Mouse (Mus musculus): Measurements from ENCODE around the gene Barhl2. TPM values are rescaled to one million over a fixed set of nuclear protein-coding genes. Genes with fewer than 3 reads are reported as not detected.

Barhl2 gene
- polyA plus RNA-seq (2015; fragmentation: Nextera tagmentation; extraction: Ambion mirVana), result not detected in 2 replicates

- Histone ChIP-seq H3K4me3 (peak within 1 kb of the TSS; percentile 54), H3K9ac (peak within 1 kb of the TSS; percentile 25), H3K27me3 (peaks cover 93% of the 10 kb centered on the region), H3K9me3 (no peaks in the 10 kb centered on the region), H3K36me3 (no peaks in the 10 kb centered on the region), H3K27ac (no peak within 1 kb of the TSS), H3K4me2 (replicated peaks) (peak within 1 kb of the TSS; percentile 94), H3K4me1 (peaks cover 29% of the 10 kb centered on the region)
- ATAC-seq (ENCODE audit: low FRiP score, low read depth), result 0 out of 2 replicates have a peak, but pooled peaks have one; percentile 9
- under 1% methylated on average over 47 of the region's 57 CpGs for WGBS
These were observed at the start of gene Barhl2 for GRCm38 (mm10) chr5:106457986-106458476. Gene Barhl2 (minus strand): TSS chr5:106458166.

- ATAC-seq (ENCODE audit: low FRiP score, low read depth), result no peak
- no peaks in the 10 kb centered on the region for H3K36me3 ChIP-seq
- no peaks in the 10 kb centered on the region for H3K4me1 ChIP-seq
- 0 out of 2 replicates have a peak, but pooled peaks cover 4% of the 10 kb centered on the region for H3K27me3 ChIP-seq
- no peak overlapping the region for H3K9ac ChIP-seq
- WGBS, result 74% methylated on average over 5 of the region's 5 CpGs
- no peak overlapping the region for H3K27ac ChIP-seq
- no peak overlapping the region for H3K4me2 ChIP-seq (replicated peaks)
- H3K4me3 ChIP-seq, result no peak overlapping the region
- H3K9me3 ChIP-seq, result no peaks in the 10 kb centered on the region
These were observed 48.1 kb upstream of the Barhl2 start for GRCm38 (mm10) chr5:106506061-106506460.

- H3K4me3 ChIP-seq, result no peak overlapping the region
- WGBS, result 56% methylated on average over 12 of the region's 12 CpGs
These were observed 44.9 kb upstream of the Barhl2 start for GRCm38 (mm10) chr5:106502684-106503545.

GRCm38 (mm10) chr5:106502271-106502670 lies 44.3 kb upstream of the Barhl2 start:
- Histone ChIP-seq H3K4me3 (no peak overlapping the region), H3K4me2 (replicated peaks) (no peak overlapping the region), H3K4me1 (0 out of 2 replicates have a peak, but pooled peaks cover 4% of the 10 kb centered on the region), H3K36me3 (no peaks in the 10 kb centered on the region), H3K27me3 (0 out of 2 replicates have a peak, but pooled peaks cover 7% of the 10 kb centered on the region), H3K27ac (no peak overlapping the region), H3K9me3 (no peaks in the 10 kb centered on the region), H3K9ac (no peak overlapping the region)
- no peak for ATAC-seq (ENCODE audit: low FRiP score, low read depth)
- 78% methylated on average over 7 of the region's 7 CpGs for WGBS

More at GRCm38 (mm10) chr5:106502684-106503545, 44.9 kb upstream of the Barhl2 start:
- no peak overlapping the region for H3K4me2 ChIP-seq (replicated peaks)
- H3K36me3 ChIP-seq, result no peaks in the 10 kb centered on the region
- 0 out of 2 replicates have a peak, but pooled peaks cover 4% of the 10 kb centered on the region for H3K4me1 ChIP-seq
- no peak overlapping the region for H3K9ac ChIP-seq
- H3K27me3 ChIP-seq, result 0 out of 2 replicates have a peak, but pooled peaks cover 9% of the 10 kb centered on the region
- no peaks in the 10 kb centered on the region for H3K9me3 ChIP-seq
- peak; percentile 36; the same call in 1 of the 2 replicates for ATAC-seq (ENCODE audit: low FRiP score, low read depth)
- no peak overlapping the region for H3K27ac ChIP-seq

- Histone ChIP-seq H3K36me3 (no peaks in the 10 kb centered on the region), H3K9ac (no peak overlapping the region), H3K4me3 (no peak overlapping the region), H3K27ac (no peak overlapping the region), H3K4me1 (peaks cover 7% of the 10 kb centered on the region), H3K9me3 (no peaks in the 10 kb centered on the region), H3K4me2 (replicated peaks) (no peak overlapping the region), H3K27me3 (peaks cover 44% of the 10 kb centered on the region)
- WGBS, result 19% methylated on average over 8 of the region's 8 CpGs
- no peak for ATAC-seq (ENCODE audit: low FRiP score, low read depth)
These were observed 33.8 kb upstream of the Barhl2 start for GRCm38 (mm10) chr5:106491771-106492170.

GRCm38 (mm10) chr5:106472105-106472500 lies 14.1 kb upstream of the Barhl2 start:
- H3K4me2 ChIP-seq (replicated peaks), result no peak overlapping the region
- no peak overlapping the region for H3K4me3 ChIP-seq
- H3K4me1 ChIP-seq, result peaks cover 14% of the 10 kb centered on the region; the same call in 1 of the 2 replicates
- no peak overlapping the region for H3K9ac ChIP-seq
- no peaks in the 10 kb centered on the region for H3K36me3 ChIP-seq
- no peak overlapping the region for H3K27ac ChIP-seq
- 5% methylated on average over 10 of the region's 10 CpGs for WGBS
- H3K27me3 ChIP-seq, result peaks cover 88% of the 10 kb centered on the region
- ATAC-seq (ENCODE audit: low FRiP score, low read depth), result no peak
- H3K9me3 ChIP-seq, result no peaks in the 10 kb centered on the region

GRCm38 (mm10) chr5:106471235-106472104 lies 13.5 kb upstream of the Barhl2 start:
- Histone ChIP-seq H3K27ac (no peak overlapping the region), H3K4me3 (no peak overlapping the region), H3K36me3 (no peaks in the 10 kb centered on the region), H3K27me3 (peaks cover 91% of the 10 kb centered on the region), H3K4me1 (peaks cover 14% of the 10 kb centered on the region; the same call in 1 of the 2 replicates), H3K9me3 (no peaks in the 10 kb centered on the region), H3K9ac (no peak overlapping the region), H3K4me2 (replicated peaks) (no peak overlapping the region)
- no peak for ATAC-seq (ENCODE audit: low FRiP score, low read depth)
- WGBS, result 8% methylated on average over 13 of the region's 13 CpGs

- H3K27ac ChIP-seq, result no peak overlapping the region
- peaks cover 6% of the 10 kb centered on the region; the same call in 1 of the 2 replicates for H3K4me1 ChIP-seq
- H3K9me3 ChIP-seq, result no peaks in the 10 kb centered on the region
- peaks cover 100% of the 10 kb centered on the region for H3K27me3 ChIP-seq
- no peak overlapping the region; the same call in 1 of the 2 replicates for H3K4me3 ChIP-seq
- H3K36me3 ChIP-seq, result no peaks in the 10 kb centered on the region
- WGBS, result 1% methylated on average over 31 of the region's 31 CpGs
- H3K9ac ChIP-seq, result no peak overlapping the region
- ATAC-seq (ENCODE audit: low FRiP score, low read depth), result no peak
- H3K4me2 ChIP-seq (replicated peaks), result no peak overlapping the region
These were observed 7.3 kb upstream of the Barhl2 start for GRCm38 (mm10) chr5:106465129-106465790.

- no peak overlapping the region for H3K4me2 ChIP-seq (replicated peaks)
- no peaks in the 10 kb centered on the region for H3K9me3 ChIP-seq
- ATAC-seq (ENCODE audit: low FRiP score, low read depth), result no peak
- H3K27me3 ChIP-seq, result peaks cover 100% of the 10 kb centered on the region
- no peak overlapping the region for H3K27ac ChIP-seq
- no peak overlapping the region for H3K9ac ChIP-seq
- H3K4me1 ChIP-seq, result 0 out of 2 replicates have a peak, but pooled peaks cover 4% of the 10 kb centered on the region
- WGBS, result under 1% methylated on average over 24 of the region's 24 CpGs
- H3K36me3 ChIP-seq, result no peaks in the 10 kb centered on the region
- H3K4me3 ChIP-seq, result no peak overlapping the region
These were observed 6.6 kb upstream of the Barhl2 start for GRCm38 (mm10) chr5:106464336-106465128.

GRCm38 (mm10) chr5:106463661-106464191 lies 5.8 kb upstream of the Barhl2 start:
- Histone ChIP-seq H3K4me1 (peaks cover 10% of the 10 kb centered on the region), H3K9ac (no peak overlapping the region), H3K9me3 (no peaks in the 10 kb centered on the region), H3K27me3 (peaks cover 100% of the 10 kb centered on the region), H3K27ac (no peak overlapping the region), H3K4me3 (no peak overlapping the region), H3K36me3 (no peaks in the 10 kb centered on the region), H3K4me2 (replicated peaks) (no peak overlapping the region)
- under 1% methylated on average over 25 of the region's 25 CpGs for WGBS
- ATAC-seq (ENCODE audit: low FRiP score, low read depth), result no peak

Measured in limb, embryonic 13.5 days (tissue).